Mouse (Mus musculus) splenic B cell, adult 2 months (primary cell): ENCODE results near the gene Rpl29.
A peak's percentile ranks its signal among the peaks of the same experiment; 100 is the strongest.

Experiments used
- DNase-seq: peaks from one replicate; pipeline ENCODE4 v3.0.0-alpha.2; 2011; ENCODE audit warnings: low read depth, low spot score
- H3K27me3 ChIP-seq: 2 replicates; pipeline ENCODE4 v1.6.1; 2012; ENCODE audit warnings: mild to moderate bottlenecking, low read length, moderate library complexity, mixed read lengths; ENCODE audit not compliant: control insufficient read depth, poor library complexity, insufficient read depth, severe bottlenecking
- H3K36me3 ChIP-seq: 2 replicates; pipeline ENCODE4 v1.6.1; 2012; ENCODE audit warnings: mild to moderate bottlenecking, low read length, moderate library complexity, mixed read lengths; ENCODE audit not compliant: control insufficient read depth, poor library complexity, insufficient read depth, severe bottlenecking

Rpl29 gene

GRCm38 (mm10) chr9:106480541-106480940 lies 51.3 kb downstream of the Rpl29 start:
- no peaks in the 10 kb centered on the region for H3K27me3 ChIP-seq
- peaks cover 13% of the 10 kb centered on the region for H3K36me3 ChIP-seq
- DNase-seq: no peak

GRCm38 (mm10) chr9:106481075-106481474 lies 51.8 kb downstream of the Rpl29 start:
- DNase-seq: peak; percentile 18
- peaks cover 15% of the 10 kb centered on the region for H3K36me3 ChIP-seq
- no peaks in the 10 kb centered on the region for H3K27me3 ChIP-seq
